8 mouse cellular contexts compared by ENCODE assay signal in the genomic region with DNA sequence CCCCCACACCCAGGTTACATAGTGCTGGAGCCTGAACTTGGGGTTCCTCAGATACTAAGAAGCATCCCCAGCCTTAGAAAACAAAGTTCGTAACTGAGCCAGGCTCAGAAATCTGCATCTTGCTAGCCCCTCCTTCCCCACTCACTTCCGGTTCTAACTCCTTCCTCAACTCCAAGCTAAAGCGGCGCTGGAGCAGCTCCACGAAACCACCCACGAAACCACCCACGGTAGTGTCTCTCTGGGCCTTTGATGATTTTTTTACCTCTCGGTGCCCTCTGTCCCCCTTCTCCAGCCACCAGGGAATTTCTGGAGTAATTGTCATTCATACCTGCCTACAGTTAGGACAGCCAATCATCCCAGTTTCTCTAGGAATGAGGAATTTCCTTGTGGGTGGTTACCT. TPM values are rescaled to one million over a fixed set of nuclear protein-coding genes. Genes with fewer than 3 reads are reported as not detected.
A peak's percentile ranks its signal among the peaks of the same experiment; 100 is the strongest.
DNase-seq lines count a peak whose midpoint lies in the region; ATAC-seq lines count a peak whose summit lies in the region.

Stag1 (plus strand) TSS at position 253 of the 400 bp plus-strand sequence.

- H3K9me3 ChIP-seq in forebrain, embryonic 14.5 days (replicated peaks; ENCODE audit: control insufficient read depth, low read length), result no peaks in the 10 kb centered on the region
- no peaks in the 10 kb centered on the region for H3K9me3 ChIP-seq in hindbrain, embryonic 10.5 days
- H3K9me3 ChIP-seq in liver, embryonic 13.5 days (replicated peaks), result no peaks in the 10 kb centered on the region

- no peak within 1 kb of the TSS for H3K27ac ChIP-seq in forebrain, embryonic 14.5 days (ENCODE audit: low read depth, low read length)
- H3K27ac ChIP-seq in hindbrain, embryonic 10.5 days, result no peak within 1 kb of the TSS
- no peak within 1 kb of the TSS for H3K27ac ChIP-seq in liver, embryonic 13.5 days

- WGBS in forebrain, embryonic 14.5 days, result 93% methylated on average over 8 of the region's 8 CpGs
- WGBS in hindbrain, embryonic 10.5 days, result 88% methylated on average over 8 of the region's 8 CpGs
- 64% methylated on average over 8 of the region's 8 CpGs for WGBS in liver, embryonic 13.5 days (ENCODE audit: insufficient replicate concordance)

- H3K4me3 ChIP-seq in forebrain, embryonic 14.5 days (ENCODE audit: low read depth, low read length), result no peak within 1 kb of the TSS
- H3K4me3 ChIP-seq in hindbrain, embryonic 10.5 days, result no peak within 1 kb of the TSS
- H3K4me3 ChIP-seq in liver, embryonic 13.5 days (replicated peaks), result no peak within 1 kb of the TSS

- H3K9ac ChIP-seq in forebrain, embryonic 14.5 days (ENCODE audit: low read length), result no peak within 1 kb of the TSS
- no peak within 1 kb of the TSS for H3K9ac ChIP-seq in liver, embryonic 13.5 days

- no peaks in the 10 kb centered on the region for H3K27me3 ChIP-seq in forebrain, embryonic 14.5 days (replicated peaks; ENCODE audit: control insufficient read depth, insufficient read depth, low read length)
- H3K27me3 ChIP-seq in hindbrain, embryonic 10.5 days (ENCODE audit: insufficient read depth, poor library complexity, severe bottlenecking), result no peaks in the 10 kb centered on the region
- H3K27me3 ChIP-seq in liver, embryonic 13.5 days, result no peaks in the 10 kb centered on the region

- H3K36me3 ChIP-seq in forebrain, embryonic 14.5 days (ENCODE audit: control insufficient read depth, insufficient read depth, low read length), result no peaks in the 10 kb centered on the region
- no peaks in the 10 kb centered on the region for H3K36me3 ChIP-seq in hindbrain, embryonic 10.5 days
- H3K36me3 ChIP-seq in liver, embryonic 13.5 days, result no peaks in the 10 kb centered on the region

- peaks cover 11% of the 10 kb centered on the region for H3K4me1 ChIP-seq in forebrain, embryonic 14.5 days (ENCODE audit: control insufficient read depth, insufficient read depth, low read length)
- peaks cover 18% of the 10 kb centered on the region for H3K4me1 ChIP-seq in hindbrain, embryonic 10.5 days (replicated peaks)
- H3K4me1 ChIP-seq in liver, embryonic 13.5 days (replicated peaks), result no peaks in the 10 kb centered on the region

- no peak for ATAC-seq in CD4-positive, CD25-positive, alpha-beta regulatory T cell, adult 4 months
- ATAC-seq in forebrain, embryonic 14.5 days, result no peak
- no peak for ATAC-seq in liver, embryonic 13.5 days (ENCODE audit: low read depth)
- ATAC-seq in cerebellum, adult (ENCODE audit: insufficient number of reproducible peaks, low FRiP score, low TSS enrichment), result no peak

- no peak within 1 kb of the TSS for H3K4me2 ChIP-seq in forebrain, embryonic 14.5 days (ENCODE audit: low read length)
- H3K4me2 ChIP-seq in liver, embryonic 13.5 days, result no peak within 1 kb of the TSS

- peak; percentile 38 for DNase-seq in MEL-GATA-1-ER (ENCODE audit: extremely low read depth, low read depth)
- DNase-seq in forebrain, embryonic 14.5 days (ENCODE audit: low spot score), result no peak
- DNase-seq in hindbrain, embryonic 10.5 days (ENCODE audit: low spot score), result no peak
- DNase-seq in liver, embryonic 13.5 days, result no peak
- no peak for DNase-seq in retina, embryonic 14.5 days (ENCODE audit: low spot score)
- DNase-seq in cerebellum, adult 11-12 months, result no peak

RNA-seq across cellular contexts. Expression of gene Stag1, which starts in this region (rescaled TPM):
- 100 to 1,000 TPM in 1 of 2 experiments, 10 to 100 TPM in 1; 79.9 to 126 TPM for polyA plus RNA-seq in CD4-positive, CD25-positive, alpha-beta regulatory T cell, adult 4 months (2017; shearing (Covaris generic))
- 36.4 and 50.7 TPM in 2 replicates for polyA plus RNA-seq in forebrain, embryonic 14.5 days (2014; fragmentation: Nextera tagmentation; extraction: Ambion mirVana)
- 40.6 and 58.0 TPM in 2 replicates for polyA plus RNA-seq in hindbrain, embryonic 10.5 days (2016; fragmentation: Nextera tagmentation; extraction: Ambion mirVana)
- polyA plus RNA-seq in liver, embryonic 13.5 days (2015; fragmentation: Nextera tagmentation; extraction: Ambion mirVana), result 20.0 and 25.5 TPM in 2 replicates
